Mouse (Mus musculus) E14TG2a.4 (cell line): ENCODE data around the gene Brpf1.

Experiments used
- H3K27me3 ChIP-seq: 2 replicates; pipeline ENCODE4 v1.6.1; 2014; ENCODE audit warnings: low read length, control low read depth; ENCODE audit not compliant: insufficient read depth
- H3K36me3 ChIP-seq: 2 replicates; pipeline ENCODE4 v1.6.1; 2014; ENCODE audit warnings: low read length, control low read depth; ENCODE audit not compliant: insufficient read depth
- H3K4me1 ChIP-seq: replicated peaks from 2 replicates; pipeline ENCODE4 v1.6.1; 2014; ENCODE audit warnings: low read depth, low read length, control low read depth
- H3K4me3 ChIP-seq: replicated peaks from 2 replicates; pipeline ENCODE4 v1.5.1; 2014; ENCODE audit warnings: mild to moderate bottlenecking, low read length
- H3K9me3 ChIP-seq: 2 replicates; pipeline ENCODE4 v1.6.1; 2014; ENCODE audit warnings: low read length, control low read depth
- CTCF ChIP-seq: conservative IDR thresholded peaks from 2 replicates; pipeline ENCODE4 v1.5.1; 2014; ENCODE audit warnings: low read length
- NANOG ChIP-seq: IDR thresholded peaks from 2 replicates; pipeline ENCODE4 v1.6.1; 2014; ENCODE audit warnings: borderline replicate concordance, low read length, mixed read lengths
- POU5F1 ChIP-seq: IDR thresholded peaks from 2 replicates; pipeline ENCODE4 v1.6.1; 2014; ENCODE audit warnings: low read length, borderline replicate concordance

The Brpf1 gene

GRCm38 (mm10) chr6:113306986-113307349 lies at the start of gene Brpf1:
Brpf1 (plus strand) TSS chr6:113307137.
- H3K4me3 ChIP-seq: peak within 1 kb of the TSS; percentile 100
- H3K4me1 ChIP-seq: peaks cover 47% of the 10 kb centered on the region
- no peaks in the 10 kb centered on the region for H3K9me3 ChIP-seq
- TF ChIP-seq CTCF: no peak
- TF ChIP-seq NANOG: no peak
- no peak for TF ChIP-seq POU5F1
- no peaks in the 10 kb centered on the region for H3K27me3 ChIP-seq
- H3K36me3 ChIP-seq: peaks cover 26% of the 10 kb centered on the region

GRCm38 (mm10) chr6:113261174-113261858 lies 45.6 kb upstream of the Brpf1 start:
- no peak for TF ChIP-seq NANOG
- TF ChIP-seq CTCF: no peak
- no peak for TF ChIP-seq POU5F1
- Histone ChIP-seq H3K27me3 (no peaks in the 10 kb centered on the region), H3K9me3 (no peaks in the 10 kb centered on the region), H3K4me3 (no peak overlapping the region), H3K4me1 (peaks cover 69% of the 10 kb centered on the region), H3K36me3 (peaks cover 97% of the 10 kb centered on the region)

- Histone ChIP-seq H3K4me1 (peaks cover 83% of the 10 kb centered on the region), H3K27me3 (no peaks in the 10 kb centered on the region), H3K9me3 (no peaks in the 10 kb centered on the region), H3K4me3 (no peak overlapping the region), H3K36me3 (peaks cover 97% of the 10 kb centered on the region)
- no peak for TF ChIP-seq CTCF
- no peak for TF ChIP-seq NANOG
- no peak for TF ChIP-seq POU5F1
Observed at GRCm38 (mm10) chr6:113263531-113263930, 43.4 kb upstream of the Brpf1 start.

- no peak overlapping the region for H3K4me3 ChIP-seq
- TF ChIP-seq POU5F1 (no peak), CTCF (no peak), NANOG (no peak)
- H3K36me3 ChIP-seq: peaks cover 97% of the 10 kb centered on the region
- no peaks in the 10 kb centered on the region for H3K27me3 ChIP-seq
- H3K4me1 ChIP-seq: peaks cover 81% of the 10 kb centered on the region
- no peaks in the 10 kb centered on the region for H3K9me3 ChIP-seq
Observed at GRCm38 (mm10) chr6:113264429-113264828, 42.5 kb upstream of the Brpf1 start.

- H3K27me3 ChIP-seq: no peaks in the 10 kb centered on the region
- H3K36me3 ChIP-seq: peaks cover 97% of the 10 kb centered on the region
- TF ChIP-seq CTCF (no peak), POU5F1 (no peak), NANOG (no peak)
- H3K9me3 ChIP-seq: no peaks in the 10 kb centered on the region
- peaks cover 71% of the 10 kb centered on the region for H3K4me1 ChIP-seq
- peak overlapping the region; percentile 35; the same call in 1 of the 2 replicates for H3K4me3 ChIP-seq
Observed at GRCm38 (mm10) chr6:113266996-113267655, 39.8 kb upstream of the Brpf1 start.

GRCm38 (mm10) chr6:113267988-113268387 lies 38.9 kb upstream of the Brpf1 start:
- no peak overlapping the region for H3K4me3 ChIP-seq
- no peaks in the 10 kb centered on the region for H3K9me3 ChIP-seq
- peaks cover 62% of the 10 kb centered on the region for H3K4me1 ChIP-seq
- peaks cover 97% of the 10 kb centered on the region for H3K36me3 ChIP-seq
- H3K27me3 ChIP-seq: no peaks in the 10 kb centered on the region
- TF ChIP-seq CTCF (no peak), POU5F1 (no peak), NANOG (no peak)

GRCm38 (mm10) chr6:113272365-113272764 lies 34.6 kb upstream of the Brpf1 start:
- Histone ChIP-seq H3K27me3 (no peaks in the 10 kb centered on the region), H3K4me1 (peaks cover 21% of the 10 kb centered on the region), H3K36me3 (peaks cover 96% of the 10 kb centered on the region), H3K4me3 (no peak overlapping the region), H3K9me3 (no peaks in the 10 kb centered on the region)
- TF ChIP-seq NANOG: no peak
- TF ChIP-seq POU5F1: no peak
- TF ChIP-seq CTCF: no peak

- peaks cover 92% of the 10 kb centered on the region for H3K36me3 ChIP-seq
- peaks cover 14% of the 10 kb centered on the region for H3K4me1 ChIP-seq
- 0 out of 2 replicates have a peak, but pooled peaks cover 4% of the 10 kb centered on the region for H3K27me3 ChIP-seq
- no peaks in the 10 kb centered on the region for H3K9me3 ChIP-seq
- TF ChIP-seq POU5F1: no peak
- TF ChIP-seq NANOG: no peak
- no peak for TF ChIP-seq CTCF
- H3K4me3 ChIP-seq: no peak overlapping the region
Observed at GRCm38 (mm10) chr6:113276846-113277245, 30.1 kb upstream of the Brpf1 start.

- H3K36me3 ChIP-seq: peaks cover 47% of the 10 kb centered on the region
- H3K9me3 ChIP-seq: no peaks in the 10 kb centered on the region
- peaks cover 44% of the 10 kb centered on the region for H3K4me1 ChIP-seq
- peak overlapping the region; percentile 77; the same call in 1 of the 2 replicates for H3K4me3 ChIP-seq
- no peak for TF ChIP-seq CTCF
- no peak for TF ChIP-seq NANOG
- no peak for TF ChIP-seq POU5F1
- peaks cover 14% of the 10 kb centered on the region for H3K27me3 ChIP-seq
Observed at GRCm38 (mm10) chr6:113281676-113282075, 25.3 kb upstream of the Brpf1 start.
